In the genomic region with DNA sequence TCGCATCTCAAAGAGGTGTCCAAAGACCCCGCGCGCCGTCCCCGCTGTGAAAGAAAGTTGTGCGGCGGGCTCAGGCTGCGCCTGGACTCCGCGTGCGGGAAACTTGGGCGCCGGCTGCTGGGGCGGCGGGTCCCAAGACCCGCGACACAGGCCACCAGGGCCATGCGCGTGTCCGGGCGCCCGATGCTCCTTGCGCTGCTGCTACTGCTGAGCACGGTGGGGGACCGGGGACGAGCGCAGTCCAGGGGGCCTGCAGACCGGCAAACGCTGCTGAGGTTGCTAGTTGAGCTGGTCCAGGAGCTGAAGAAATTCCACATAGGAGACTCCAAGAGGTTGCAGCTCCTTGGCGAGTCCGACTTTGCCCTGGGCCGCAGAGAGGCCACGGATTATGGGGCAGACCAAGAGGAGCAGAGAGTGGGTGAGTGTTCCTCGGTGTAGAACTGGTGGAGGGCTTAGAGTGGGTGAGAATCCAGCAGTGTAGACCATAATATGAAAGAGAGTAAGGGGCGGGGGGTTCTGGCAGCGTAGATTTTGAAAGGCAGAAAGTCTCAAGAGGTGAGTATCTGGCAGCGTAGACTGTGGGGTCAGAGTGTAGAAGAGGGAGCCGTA, we compare ENCODE assay signal across 8 mouse cellular contexts. TPM values are rescaled to one million over a fixed set of nuclear protein-coding genes. Genes with fewer than 3 reads are reported as not detected.
DNase-seq lines count a peak whose midpoint lies in the region; ATAC-seq and TF ChIP-seq lines count a peak whose summit lies in the region.

No protein-coding gene starts in this region.

- no peak for TF ChIP-seq POLR2A in cortical plate, adult 2 months (IDR thresholded peaks at IDR 0.05; ENCODE audit: extremely low read depth, insufficient read depth, low read length)

- H3K4me1 ChIP-seq in heart, embryonic 15.5 days (replicated peaks) = peaks cover 14% of the 10 kb centered on the region
- H3K4me1 ChIP-seq in cortical plate, adult 2 months (ENCODE audit: control insufficient read depth, insufficient read depth, low read length) = no peaks in the 10 kb centered on the region
- H3K4me1 ChIP-seq in hindbrain, embryonic 16.5 days (ENCODE audit: control insufficient read depth, insufficient read depth, low read depth, low read length) = peaks cover 13% of the 10 kb centered on the region; the same call in 1 of the 2 replicates
- H3K4me1 ChIP-seq in midbrain, embryonic 16.5 days (ENCODE audit: control insufficient read depth, insufficient read depth, low read length) = peaks cover 8% of the 10 kb centered on the region

- no peak overlapping the region; the same call in 1 of the 2 replicates for H3K9ac ChIP-seq in heart, embryonic 15.5 days
- peak overlapping the region; percentile 62 for H3K9ac ChIP-seq in hindbrain, embryonic 16.5 days (ENCODE audit: low read depth, low read length)
- H3K9ac ChIP-seq in midbrain, embryonic 16.5 days (ENCODE audit: low read depth, low read length) = peak overlapping the region; percentile 57

- no peak overlapping the region for H3K27ac ChIP-seq in heart, embryonic 15.5 days
- no peak overlapping the region for H3K27ac ChIP-seq in cortical plate, adult 2 months (ENCODE audit: insufficient read depth, low read length)
- no peak overlapping the region for H3K27ac ChIP-seq in hindbrain, embryonic 16.5 days (ENCODE audit: low read depth, low read length)
- H3K27ac ChIP-seq in midbrain, embryonic 16.5 days (ENCODE audit: low read length) = no peak overlapping the region

- 9% methylated on average over 39 of the region's 39 CpGs for WGBS in heart, embryonic 15.5 days
- 8% methylated on average over 39 of the region's 39 CpGs for WGBS in hindbrain, embryonic 16.5 days
- WGBS in midbrain, embryonic 16.5 days = 8% methylated on average over 38 of the region's 39 CpGs

- peak overlapping the region; percentile 95 for H3K4me2 ChIP-seq in heart, embryonic 15.5 days
- H3K4me2 ChIP-seq in hindbrain, embryonic 16.5 days (ENCODE audit: low read length) = peak overlapping the region; percentile 100
- H3K4me2 ChIP-seq in midbrain, embryonic 16.5 days (ENCODE audit: low read length) = peak overlapping the region; percentile 99

- no peaks in the 10 kb centered on the region for H3K36me3 ChIP-seq in heart, embryonic 15.5 days
- no peaks in the 10 kb centered on the region for H3K36me3 ChIP-seq in hindbrain, embryonic 16.5 days (ENCODE audit: control insufficient read depth, insufficient read depth, low read length)
- H3K36me3 ChIP-seq in midbrain, embryonic 16.5 days (ENCODE audit: control insufficient read depth, insufficient read depth, low read length) = no peaks in the 10 kb centered on the region

- no peak for ATAC-seq in heart, embryonic 15.5 days (replicated peaks; ENCODE audit: insufficient number of reproducible peaks, insufficient read depth, low FRiP score, low read depth)
- peak; percentile 48 for ATAC-seq in hindbrain, embryonic 16.5 days
- peak; percentile 77 for ATAC-seq in midbrain, embryonic 16.5 days
- no peak for ATAC-seq in inflammation-experienced regulatory T-cells, adult 6 months

- peak overlapping the region; percentile 56 for H3K4me3 ChIP-seq in heart, embryonic 15.5 days
- peak overlapping the region; percentile 38 for H3K4me3 ChIP-seq in cortical plate, adult 2 months (ENCODE audit: insufficient read depth, low read length)
- peak overlapping the region; percentile 63 for H3K4me3 ChIP-seq in hindbrain, embryonic 16.5 days (ENCODE audit: low read length)
- peak overlapping the region; percentile 44 for H3K4me3 ChIP-seq in midbrain, embryonic 16.5 days (ENCODE audit: low read depth, low read length)

- no peaks in the 10 kb centered on the region for H3K9me3 ChIP-seq in heart, embryonic 15.5 days (replicated peaks)
- no peaks in the 10 kb centered on the region for H3K9me3 ChIP-seq in hindbrain, embryonic 16.5 days (ENCODE audit: control insufficient read depth, low read length)
- no peaks in the 10 kb centered on the region for H3K9me3 ChIP-seq in midbrain, embryonic 16.5 days (replicated peaks; ENCODE audit: control insufficient read depth, low read length, poor library complexity, severe bottlenecking)

- no peak for TF ChIP-seq CTCF in cortical plate, adult 2 months (IDR thresholded peaks at IDR 0.05; ENCODE audit: extremely low read depth, insufficient read depth, low read length)

- intact Hi-C loops in heart, postnatal 14 days (cut with DNase I) = no loop called here

- peaks cover 66% of the 10 kb centered on the region for H3K27me3 ChIP-seq in heart, embryonic 15.5 days
- H3K27me3 ChIP-seq in hindbrain, embryonic 16.5 days (replicated peaks; ENCODE audit: control insufficient read depth, insufficient read depth, low read length) = peaks cover 27% of the 10 kb centered on the region
- peaks cover 18% of the 10 kb centered on the region for H3K27me3 ChIP-seq in midbrain, embryonic 16.5 days (ENCODE audit: control insufficient read depth, insufficient read depth, low read depth, low read length)

- no peak for DNase-seq in heart, postnatal 14 days
- no peak for DNase-seq in adrenal gland, postnatal 25 days
- no peak for DNase-seq in layer of hippocampus, postnatal 25 days (ENCODE audit: extremely low spot score in 1 of 2, low spot score in 1 of 2)

RNA-seq across cellular contexts. Expression of a gene that starts 0.6 kb away (rescaled TPM):
- 0.13 and 0.28 TPM in 2 replicates for polyA plus RNA-seq in heart, embryonic 15.5 days (2015; fragmentation: Nextera tagmentation; extraction: Ambion mirVana)
- total RNA-seq in heart, postnatal 14 days (2021) = under 1 TPM; 0.80 to 0.96 TPM
- 1.1 and 1.3 TPM in 2 replicates for polyA plus RNA-seq in cortical plate, adult 2 months (2012; rRNA removed)
- 0.80 and 0.84 TPM in 2 replicates for polyA plus RNA-seq in hindbrain, embryonic 16.5 days (2015; fragmentation: Nextera tagmentation; extraction: Ambion mirVana)
- polyA plus RNA-seq in midbrain, embryonic 16.5 days (2015; fragmentation: Nextera tagmentation; extraction: Ambion mirVana) = 0.20 and 0.51 TPM in 2 replicates
- polyA plus RNA-seq in inflammation-experienced regulatory T-cells, adult 6 months (2017; shearing (Covaris generic)) = not detected
- total RNA-seq in adrenal gland, postnatal 25 days (2021) = not detected in 2 replicates
- total RNA-seq in layer of hippocampus, postnatal 25 days (2021) = 1 to 10 TPM; 3.4 to 4.6 TPM

RNA-seq across cellular contexts. Expression of a gene that starts 26.7 kb away (rescaled TPM):
- 88.4 and 94.1 TPM in 2 replicates for polyA plus RNA-seq in heart, embryonic 15.5 days (2015; fragmentation: Nextera tagmentation; extraction: Ambion mirVana)
- total RNA-seq in heart, postnatal 14 days (2021) = 10 to 100 TPM; 30.8 to 38.0 TPM
- polyA plus RNA-seq in cortical plate, adult 2 months (2012; rRNA removed) = 19.8 and 21.1 TPM in 2 replicates
- polyA plus RNA-seq in hindbrain, embryonic 16.5 days (2015; fragmentation: Nextera tagmentation; extraction: Ambion mirVana) = 106 and 115 TPM in 2 replicates
- 99.7 and 103 TPM in 2 replicates for polyA plus RNA-seq in midbrain, embryonic 16.5 days (2015; fragmentation: Nextera tagmentation; extraction: Ambion mirVana)
- polyA plus RNA-seq in inflammation-experienced regulatory T-cells, adult 6 months (2017; shearing (Covaris generic)) = 100 to 1,000 TPM in 1 of 3 experiments, 10 to 100 TPM in 2; 82.3 to 118 (median 93.2) TPM
- 50.2 and 66.6 TPM in 2 replicates for total RNA-seq in adrenal gland, postnatal 25 days (2021)
- total RNA-seq in layer of hippocampus, postnatal 25 days (2021) = 10 to 100 TPM; 56.4 to 57.9 TPM

RNA-seq across cellular contexts. Expression of a gene that starts 26.7 kb away (rescaled TPM):
- 5.2 and 6.5 TPM in 2 replicates for polyA plus RNA-seq in heart, embryonic 15.5 days (2015; fragmentation: Nextera tagmentation; extraction: Ambion mirVana)
- 1 to 10 TPM; 2.4 TPM for total RNA-seq in heart, postnatal 14 days (2021)
- polyA plus RNA-seq in cortical plate, adult 2 months (2012; rRNA removed) = 8.7 and 9.3 TPM in 2 replicates
- polyA plus RNA-seq in hindbrain, embryonic 16.5 days (2015; fragmentation: Nextera tagmentation; extraction: Ambion mirVana) = 47.6 and 55.2 TPM in 2 replicates
- polyA plus RNA-seq in midbrain, embryonic 16.5 days (2015; fragmentation: Nextera tagmentation; extraction: Ambion mirVana) = 59.7 and 65.8 TPM in 2 replicates
- 1 to 10 TPM in 1 of 3 experiments, under 1 TPM in 2; 0.32 to 1.8 (median 0.82) TPM for polyA plus RNA-seq in inflammation-experienced regulatory T-cells, adult 6 months (2017; shearing (Covaris generic))
- total RNA-seq in adrenal gland, postnatal 25 days (2021) = 2.9 and 3.0 TPM in 2 replicates
- 10 to 100 TPM; 12.7 to 14.1 TPM for total RNA-seq in layer of hippocampus, postnatal 25 days (2021)

Comparison
In these comparisons a context has a peak if more than half of its experiments do, and no peak if none do; other contexts are left out.
1. ATAC-seq: peak in hindbrain, embryonic 16.5 days (single experiment) and midbrain, embryonic 16.5 days (single experiment); none in heart, embryonic 15.5 days (single experiment) and inflammation-experienced regulatory T-cells, adult 6 months (single experiment).
2. Peak in every context shown above with its lines, with median percentiles within 50 percentile points of each other: H3K4me2 ChIP-seq and H3K4me3 ChIP-seq.